Mouse (Mus musculus) neural tube, embryonic 13.5 days (tissue): ENCODE results near the gene Flcn. TPM values are rescaled to one million over a fixed set of nuclear protein-coding genes. Genes with fewer than 3 reads are reported as not detected.
A peak's percentile ranks its signal among the peaks of the same experiment; 100 is the strongest.

Experiments used
- ATAC-seq: fragments of 200-750 bp; cut with Nextera tagmentation; 2 replicates; pipeline ENCODE4 v1.8.0; 2017; ENCODE audit warnings: low read depth, mild to moderate bottlenecking, moderate TSS enrichment, moderate library complexity
- H3K27ac ChIP-seq: fragments of 300-500 bp; sonication (generic); replicated peaks from 2 replicates; pipeline ENCODE4 v1.5.1; 2015; ENCODE audit warnings: moderate library complexity, mild to moderate bottlenecking, inconsistent platforms
- H3K27me3 ChIP-seq: fragments of 300-500 bp; sonication (generic); 2 replicates; pipeline ENCODE4 v1.6.1; 2015; ENCODE audit warnings: mild to moderate bottlenecking, inconsistent platforms
- H3K36me3 ChIP-seq: fragments of 300-500 bp; sonication (generic); 2 replicates; pipeline ENCODE4 v1.6.1; 2015; ENCODE audit warnings: mild to moderate bottlenecking, inconsistent platforms
- H3K4me1 ChIP-seq: fragments of 300-500 bp; sonication (generic); replicated peaks from 2 replicates; pipeline ENCODE4 v1.6.1; 2015; ENCODE audit warnings: inconsistent platforms
- H3K4me2 ChIP-seq: fragments of 300-500 bp; sonication (generic); 2 replicates; pipeline ENCODE4 v1.6.1; 2015; ENCODE audit warnings: inconsistent platforms, mild to moderate bottlenecking, moderate library complexity
- H3K4me3 ChIP-seq: fragments of 300-500 bp; sonication (generic); 2 replicates; pipeline ENCODE4 v1.5.1; 2015; ENCODE audit warnings: mild to moderate bottlenecking, inconsistent platforms
- H3K9ac ChIP-seq: fragments of 300-500 bp; sonication (generic); 2 replicates; pipeline ENCODE4 v1.6.1; 2015; ENCODE audit warnings: moderate library complexity, mild to moderate bottlenecking, inconsistent platforms
- H3K9me3 ChIP-seq: fragments of 300-500 bp; sonication (generic); 2 replicates; pipeline ENCODE4 v1.6.1; 2016; ENCODE audit warnings: inconsistent platforms
- WGBS: fragments of 180-500 bp; shearing (Covaris S2); methylation state at CpG from one replicate; pipeline ENCODE4 v1.1.7; 2015; 5-methylcytosine and 5-hydroxymethylcytosine counted together
- polyA plus RNA-seq: library from polyadenylated mRNA; unstranded; fragments of >200 nt; fragmentation: Nextera tagmentation; extraction: Ambion mirVana; gene quantifications from 2 replicates; pipeline ENCODE4 v1.2.1, GENCODE M21; 2015

Flcn gene
- polyA plus RNA-seq, 1 experiment from 2014 or later, result 35.0 TPM

GRCm38 (mm10) chr11:59778181-59778873, 31.5 kb downstream of the Flcn start:
- no peak for ATAC-seq
- Histone ChIP-seq H3K27me3 (no peaks in the 10 kb centered on the region), H3K36me3 (peaks cover 58% of the 10 kb centered on the region), H3K9ac (no peak overlapping the region), H3K27ac (no peak overlapping the region), H3K4me3 (no peak overlapping the region), H3K4me2 (no peak overlapping the region), H3K9me3 (no peaks in the 10 kb centered on the region), H3K4me1 (no peaks in the 10 kb centered on the region)
- 55% methylated on average over 9 of the region's 9 CpGs for WGBS

DNA sequence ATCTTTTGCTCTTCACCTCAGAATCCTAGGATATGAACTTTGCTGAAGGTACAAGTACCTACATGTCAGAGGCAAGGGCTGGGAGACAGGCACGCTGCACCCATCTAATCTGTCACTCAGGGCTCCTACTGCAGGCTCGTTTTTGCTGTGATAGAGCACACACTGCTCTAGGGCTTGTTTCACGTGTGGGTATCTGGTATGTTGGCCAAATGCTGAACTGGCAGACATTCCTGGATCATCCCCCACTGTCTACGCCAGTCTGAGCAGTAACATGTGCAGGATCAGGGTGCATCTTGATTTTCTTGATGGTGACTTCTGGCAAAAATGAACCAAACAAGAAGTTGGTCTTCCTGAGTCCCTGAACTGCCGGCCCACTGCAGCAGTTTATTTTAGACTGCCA, 32.6 kb downstream of the Flcn start:
- Histone ChIP-seq H3K36me3 (peaks cover 67% of the 10 kb centered on the region), H3K4me3 (no peak overlapping the region), H3K4me2 (no peak overlapping the region), H3K4me1 (no peaks in the 10 kb centered on the region), H3K27me3 (no peaks in the 10 kb centered on the region), H3K27ac (no peak overlapping the region), H3K9ac (no peak overlapping the region), H3K9me3 (no peaks in the 10 kb centered on the region)
- ATAC-seq, result no peak
- 90% methylated on average over 5 of the region's 5 CpGs for WGBS

DNA sequence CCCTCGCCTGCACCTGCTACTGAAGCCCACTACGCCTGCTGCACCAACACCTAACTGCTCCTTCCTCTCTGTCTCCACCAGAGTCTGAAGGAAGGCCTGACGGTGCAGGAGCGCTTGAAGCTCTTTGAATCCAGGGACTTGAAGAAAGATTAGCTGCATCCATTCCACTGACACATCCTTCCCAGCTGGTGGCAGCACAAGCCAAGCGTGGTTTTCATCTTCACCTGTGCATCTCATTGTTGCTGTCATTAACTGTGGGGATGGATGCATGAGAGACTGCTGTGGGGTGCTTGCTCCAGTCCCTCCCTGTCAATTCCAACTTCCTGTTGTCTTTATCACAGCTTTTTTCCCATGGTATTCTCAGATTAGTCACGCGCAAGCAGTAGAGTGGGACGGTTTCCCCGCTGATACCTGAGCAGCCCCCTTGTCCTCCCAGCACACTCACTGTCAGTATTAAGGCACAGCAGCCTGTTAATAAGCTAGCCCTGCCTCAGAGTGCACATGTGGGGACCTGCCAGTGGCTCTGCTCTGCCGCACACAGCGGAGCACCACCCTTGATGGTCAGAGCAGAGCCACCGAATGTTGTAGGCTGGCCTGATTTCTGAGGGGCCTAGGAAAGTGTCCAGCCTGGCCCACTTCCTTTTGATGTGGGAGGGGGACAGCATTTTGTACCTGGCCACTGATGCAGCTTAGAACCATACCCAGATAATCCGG, 34.2 kb downstream of the Flcn start:
- H3K27me3 ChIP-seq, result no peaks in the 10 kb centered on the region
- H3K27ac ChIP-seq, result no peak overlapping the region
- no peak overlapping the region for H3K4me3 ChIP-seq
- no peak overlapping the region for H3K9ac ChIP-seq
- no peak for ATAC-seq
- no peaks in the 10 kb centered on the region for H3K4me1 ChIP-seq
- 91% methylated on average over 13 of the region's 13 CpGs for WGBS
- H3K36me3 ChIP-seq, result peaks cover 83% of the 10 kb centered on the region
- no peaks in the 10 kb centered on the region for H3K9me3 ChIP-seq
- no peak overlapping the region for H3K4me2 ChIP-seq

- WGBS, result 95% methylated on average over 4 of the region's 4 CpGs
- H3K9ac ChIP-seq, result no peak overlapping the region
- H3K27me3 ChIP-seq, result no peaks in the 10 kb centered on the region
- H3K9me3 ChIP-seq, result no peaks in the 10 kb centered on the region
- H3K36me3 ChIP-seq, result peaks cover 93% of the 10 kb centered on the region
- no peaks in the 10 kb centered on the region for H3K4me1 ChIP-seq
- H3K4me3 ChIP-seq, result no peak overlapping the region
- ATAC-seq, result no peak
- no peak overlapping the region for H3K27ac ChIP-seq
- no peak overlapping the region for H3K4me2 ChIP-seq
Measured at GRCm38 (mm10) chr11:59774522-59774921, 35.3 kb downstream of the Flcn start.

GRCm38 (mm10) chr11:59772902-59773301, 36.9 kb downstream of the Flcn start:
- no peak overlapping the region for H3K9ac ChIP-seq
- H3K27ac ChIP-seq, result no peak overlapping the region
- H3K27me3 ChIP-seq, result no peaks in the 10 kb centered on the region
- no peak overlapping the region for H3K4me2 ChIP-seq
- no peak overlapping the region for H3K4me3 ChIP-seq
- H3K36me3 ChIP-seq, result peaks cover 98% of the 10 kb centered on the region
- H3K9me3 ChIP-seq, result no peaks in the 10 kb centered on the region
- no peaks in the 10 kb centered on the region for H3K4me1 ChIP-seq
- WGBS, result 93% methylated on average over 4 of the region's 4 CpGs
- ATAC-seq, result no peak

DNA sequence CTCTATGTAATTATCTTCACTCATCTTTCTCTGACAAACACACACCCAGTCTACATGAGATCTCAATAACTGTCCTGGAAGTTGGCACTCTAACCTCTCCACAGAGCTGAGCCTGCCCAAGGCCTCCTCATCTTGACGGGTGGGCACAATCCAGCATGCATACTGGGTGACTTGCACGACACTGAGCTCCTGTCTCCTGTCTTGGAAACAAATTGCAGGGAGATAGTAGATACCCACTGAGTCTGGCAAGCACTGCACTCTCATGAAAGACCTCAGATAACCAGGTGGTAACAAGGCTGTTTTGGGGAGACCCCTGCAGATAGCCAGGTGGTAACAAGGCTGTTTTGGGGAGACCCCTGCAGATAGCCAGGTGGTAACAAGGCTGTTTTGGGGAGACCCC, 37.5 kb downstream of the Flcn start:
- Histone ChIP-seq H3K4me2 (no peak overlapping the region), H3K4me1 (no peaks in the 10 kb centered on the region), H3K9me3 (no peaks in the 10 kb centered on the region), H3K27ac (no peak overlapping the region), H3K36me3 (peaks cover 98% of the 10 kb centered on the region), H3K4me3 (no peak overlapping the region), H3K27me3 (no peaks in the 10 kb centered on the region), H3K9ac (no peak overlapping the region)
- WGBS, result 91% methylated on average over 2 of the region's 2 CpGs
- no peak for ATAC-seq

DNA sequence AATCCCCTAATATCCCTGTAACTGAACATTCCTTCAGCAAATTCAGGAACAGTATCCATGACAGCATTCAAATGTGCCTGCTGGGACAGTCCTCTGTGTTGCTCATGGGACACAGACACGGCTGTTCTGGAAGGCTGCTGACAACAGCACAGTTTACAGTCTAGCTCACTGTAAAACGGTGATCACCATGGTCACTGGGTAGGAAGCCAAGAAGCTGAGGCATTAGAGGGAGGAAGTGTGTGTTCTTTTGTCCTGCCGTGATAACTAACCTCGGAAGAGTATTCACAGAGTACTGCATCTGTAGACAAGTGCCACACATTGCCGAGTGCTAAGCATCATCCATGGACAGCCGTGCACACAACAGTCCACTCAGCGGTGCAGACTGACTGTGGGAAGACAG, 39.1 kb downstream of the Flcn start:
- Histone ChIP-seq H3K9ac (no peak overlapping the region), H3K4me1 (no peaks in the 10 kb centered on the region), H3K36me3 (peaks cover 98% of the 10 kb centered on the region), H3K27me3 (no peaks in the 10 kb centered on the region), H3K4me2 (no peak overlapping the region), H3K4me3 (no peak overlapping the region), H3K27ac (0 out of 2 replicates have a peak overlapping the region, but pooled peaks have one; percentile 5), H3K9me3 (no peaks in the 10 kb centered on the region)
- WGBS, result 79% methylated on average over 7 of the region's 7 CpGs
- ATAC-seq, result 0 out of 2 replicates have a peak, but pooled peaks have one; percentile 56

DNA sequence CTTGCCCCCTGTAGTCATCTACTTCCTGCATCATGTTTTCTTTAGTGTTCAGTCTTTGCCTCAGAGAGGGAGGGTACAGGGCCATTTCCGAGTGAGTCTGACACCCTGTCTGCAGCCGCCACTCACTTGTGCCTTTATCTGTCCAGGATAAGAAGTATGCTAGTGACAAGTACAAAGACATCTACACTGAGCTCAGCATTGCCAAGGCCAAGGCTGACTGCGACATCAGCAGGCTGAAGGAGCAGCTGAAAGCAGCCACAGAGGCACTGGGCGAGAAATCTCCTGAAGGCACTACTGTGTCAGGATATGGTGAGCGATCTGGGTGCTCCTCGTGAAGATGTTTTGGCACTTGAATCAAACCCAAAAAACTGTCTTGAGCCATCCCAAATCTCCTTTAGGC, 40.1 kb downstream of the Flcn start:
- WGBS, result 84% methylated on average over 6 of the region's 6 CpGs
- ATAC-seq, result no peak
- H3K27me3 ChIP-seq, result no peaks in the 10 kb centered on the region
- no peak overlapping the region for H3K9ac ChIP-seq
- no peaks in the 10 kb centered on the region for H3K4me1 ChIP-seq
- H3K27ac ChIP-seq, result no peak overlapping the region
- H3K36me3 ChIP-seq, result peaks cover 98% of the 10 kb centered on the region
- H3K4me3 ChIP-seq, result no peak overlapping the region
- H3K9me3 ChIP-seq, result no peaks in the 10 kb centered on the region
- H3K4me2 ChIP-seq, result no peak overlapping the region

- peaks cover 98% of the 10 kb centered on the region for H3K36me3 ChIP-seq
- H3K9me3 ChIP-seq, result no peaks in the 10 kb centered on the region
- no peak overlapping the region for H3K4me2 ChIP-seq
- no peaks in the 10 kb centered on the region for H3K27me3 ChIP-seq
- no peak overlapping the region for H3K9ac ChIP-seq
- ATAC-seq, result no peak
- no peaks in the 10 kb centered on the region for H3K4me1 ChIP-seq
- no peak overlapping the region for H3K4me3 ChIP-seq
- WGBS, result 85% methylated on average over 2 of the region's 2 CpGs
- H3K27ac ChIP-seq, result no peak overlapping the region
Measured at GRCm38 (mm10) chr11:59769307-59769706, 40.5 kb downstream of the Flcn start.

DNA sequence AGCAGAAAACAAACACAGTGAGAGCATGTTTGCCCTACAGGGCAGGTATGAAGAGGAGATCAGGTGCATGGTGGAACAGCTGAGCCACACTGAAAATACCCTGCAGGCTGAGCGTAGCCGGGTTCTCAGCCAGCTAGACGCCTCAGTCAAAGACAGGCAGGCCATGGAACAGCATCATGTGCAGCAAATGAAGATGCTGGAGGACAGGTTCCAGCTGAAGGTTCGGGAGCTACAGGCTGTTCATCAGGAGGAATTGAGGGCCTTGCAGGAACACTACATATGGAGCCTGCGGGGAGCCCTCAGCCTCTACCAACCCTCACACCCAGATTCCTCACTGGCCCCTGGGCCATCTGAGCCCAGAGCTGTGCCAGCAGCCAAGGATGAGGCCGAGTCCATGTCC, 49.0 kb downstream of the Flcn start:
- H3K9ac ChIP-seq, result no peak overlapping the region
- no peak overlapping the region for H3K4me2 ChIP-seq
- ATAC-seq, result no peak
- H3K9me3 ChIP-seq, result no peaks in the 10 kb centered on the region
- no peaks in the 10 kb centered on the region for H3K27me3 ChIP-seq
- no peak overlapping the region for H3K27ac ChIP-seq
- H3K36me3 ChIP-seq, result peaks cover 99% of the 10 kb centered on the region
- no peak overlapping the region for H3K4me3 ChIP-seq
- 97% methylated on average over 6 of the region's 6 CpGs for WGBS
- H3K4me1 ChIP-seq, result 0 out of 2 replicates have a peak, but pooled peaks cover 15% of the 10 kb centered on the region

- 0 out of 2 replicates have a peak, but pooled peaks cover 15% of the 10 kb centered on the region for H3K4me1 ChIP-seq
- peaks cover 99% of the 10 kb centered on the region for H3K36me3 ChIP-seq
- 84% methylated on average over 2 of the region's 2 CpGs for WGBS
- no peak overlapping the region for H3K4me2 ChIP-seq
- H3K9ac ChIP-seq, result no peak overlapping the region
- no peaks in the 10 kb centered on the region for H3K27me3 ChIP-seq
- no peak for ATAC-seq
- H3K4me3 ChIP-seq, result no peak overlapping the region
- H3K27ac ChIP-seq, result 0 out of 2 replicates have a peak overlapping the region, but pooled peaks have one; percentile 33
- H3K9me3 ChIP-seq, result no peaks in the 10 kb centered on the region
Measured at GRCm38 (mm10) chr11:59759626-59760025, 50.2 kb downstream of the Flcn start.

GRCm38 (mm10) chr11:59759178-59759577, 50.6 kb downstream of the Flcn start:
- Histone ChIP-seq H3K27ac (peak overlapping the region; percentile 33; the same call in 1 of the 2 replicates), H3K4me3 (no peak overlapping the region), H3K9ac (no peak overlapping the region), H3K4me2 (no peak overlapping the region), H3K36me3 (peaks cover 98% of the 10 kb centered on the region), H3K4me1 (0 out of 2 replicates have a peak, but pooled peaks cover 15% of the 10 kb centered on the region), H3K27me3 (no peaks in the 10 kb centered on the region), H3K9me3 (no peaks in the 10 kb centered on the region)
- 0 out of 2 replicates have a peak, but pooled peaks have one; percentile 27 for ATAC-seq
- WGBS, result 71% methylated on average over 4 of the region's 4 CpGs
